Mouse (Mus musculus): ENCODE data around the gene G0s2.
"Not testable (repeated sequence)": the region's sequence is repeated elsewhere in the genome, so short reads cannot be mapped to it uniquely, and the experiment has no call there.

DNA sequence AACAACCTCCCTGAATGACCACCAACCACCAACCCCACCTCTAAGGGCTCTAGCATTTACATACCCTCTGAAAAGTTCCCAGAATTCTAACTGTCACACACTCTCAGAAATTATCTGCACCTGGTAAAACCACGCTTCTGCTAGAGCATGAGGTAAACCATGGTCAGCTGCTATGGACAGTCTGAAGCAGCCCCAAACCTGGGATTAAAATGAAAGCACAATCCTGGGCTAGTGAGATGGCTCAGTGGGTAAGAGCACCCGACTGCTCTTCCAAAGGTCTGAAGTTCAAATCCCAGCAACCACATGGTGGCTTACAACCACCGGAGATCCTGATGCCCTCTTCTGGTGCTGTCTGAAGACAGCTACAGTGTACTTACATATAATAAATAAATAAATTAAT lies 19.1 kb downstream of the G0s2 start:
- not testable (repeated sequence) for TF ChIP-seq EP300, CTCF (IDR thresholded peaks at IDR 0.05; ENCODE audit: low read depth)

Measured in heart, postnatal 0 days (tissue).